Mouse (Mus musculus): Measurements from ENCODE around the gene Ehmt1.

DNA sequence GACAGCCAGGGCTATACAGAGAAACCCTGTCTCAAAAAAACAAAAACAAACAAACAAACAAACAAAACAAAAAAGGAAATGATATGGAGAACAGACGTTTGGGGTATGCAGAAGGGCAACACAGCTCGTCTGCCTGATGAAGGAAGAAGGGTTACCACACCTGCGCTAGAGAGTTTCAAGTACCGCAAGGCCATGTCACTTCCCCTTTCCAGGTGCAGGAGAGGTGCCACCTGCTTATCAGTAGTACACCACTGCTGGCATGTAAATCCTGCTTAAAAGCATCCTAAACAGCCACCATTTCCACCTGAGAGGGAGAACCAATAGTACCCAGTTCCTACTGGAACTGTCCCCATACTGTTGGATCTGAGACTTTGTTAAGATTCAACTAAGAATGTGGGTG is 113.8 kb downstream of the Ehmt1 start:
- TF ChIP-seq EP300 (IDR thresholded peaks at IDR 0.05; ENCODE audit: low read depth in 1 of 2, low read length in 2 of 2) (no peak), POLR2AphosphoS5 (IDR thresholded peaks at IDR 0.05; ENCODE audit: borderline replicate concordance, low read depth, low read length) (no peak), USF1 (IDR thresholded peaks at IDR 0.05; ENCODE audit: low read depth, low read length) (no peak), POLR2AphosphoS2 (IDR thresholded peaks at IDR 0.05; ENCODE audit: low read length) (no peak), MAX (IDR thresholded peaks at IDR 0.05; ENCODE audit: low read length) (no peak)

Data from MEL (cell line).